Mouse (Mus musculus) limb, embryonic 11.5 days (tissue): Measurements from ENCODE around the gene Scn3b. TPM values are rescaled to one million over a fixed set of nuclear protein-coding genes. Genes with fewer than 3 reads are reported as not detected.

Experiments
- ATAC-seq: fragments of 200-750 bp; cut with Nextera tagmentation; 2 replicates; pipeline ENCODE4 v1.8.0; 2017; ENCODE audit warnings: low read depth; ENCODE audit not compliant: insufficient number of reproducible peaks, low FRiP score, low TSS enrichment
- DNase-seq: peaks from one replicate; pipeline ENCODE4 v3.0.0-alpha.2; 2015; ENCODE audit warnings: low spot score
- H3K27ac ChIP-seq: fragments of 300-500 bp; sonication (generic); replicated peaks from 2 replicates; pipeline ENCODE4 v1.5.1; 2014; ENCODE audit warnings: low read depth, mild to moderate bottlenecking, low read length
- H3K27me3 ChIP-seq: fragments of 300-500 bp; sonication (generic); 2 replicates; pipeline ENCODE4 v1.6.1; 2014; ENCODE audit warnings: mild to moderate bottlenecking, low read length, mixed read lengths; ENCODE audit not compliant: control insufficient read depth, insufficient read depth
- H3K36me3 ChIP-seq: fragments of 300-500 bp; sonication (generic); 2 replicates; pipeline ENCODE4 v1.6.1; 2014; ENCODE audit warnings: mild to moderate bottlenecking, low read length, moderate library complexity, mixed read lengths; ENCODE audit not compliant: control insufficient read depth, insufficient read depth
- H3K4me1 ChIP-seq: fragments of 300-500 bp; sonication (generic); 2 replicates; pipeline ENCODE4 v1.6.1; 2014; ENCODE audit warnings: low read length, mixed read lengths; ENCODE audit not compliant: control insufficient read depth, insufficient read depth
- H3K4me2 ChIP-seq: fragments of 300-500 bp; sonication (generic); 2 replicates; pipeline ENCODE4 v1.6.1; 2014; ENCODE audit warnings: low read depth, mild to moderate bottlenecking, moderate library complexity; ENCODE audit not compliant: severe bottlenecking
- H3K4me3 ChIP-seq: fragments of 300-500 bp; sonication (generic); 2 replicates; pipeline ENCODE4 v1.5.1; 2014; ENCODE audit warnings: low read depth, low read length
- H3K9ac ChIP-seq: fragments of 300-500 bp; sonication (generic); 2 replicates; pipeline ENCODE4 v1.6.1; 2014; ENCODE audit warnings: mild to moderate bottlenecking, low read length
- H3K9me3 ChIP-seq: fragments of 300-500 bp; sonication (generic); 2 replicates; pipeline ENCODE4 v1.6.1; 2016; ENCODE audit warnings: low read length; ENCODE audit not compliant: control insufficient read depth
- whole genome bisulfite sequencing: fragments of 180-500 bp; shearing (Covaris S2); extraction: QIAGEN DNeasy Blood & Tissue Kit; methylation state at CpG from one replicate; pipeline ENCODE4 v1.1.7; 2014; 5-methylcytosine and 5-hydroxymethylcytosine counted together
- polyA plus RNA-seq: library from polyadenylated mRNA; unstranded; fragments of >200 nt; fragmentation: Nextera tagmentation; extraction: Ambion mirVana; gene quantifications from 2 replicates; pipeline ENCODE4 v1.2.1, GENCODE M21; 2014

The Scn3b gene
- polyA plus RNA-seq, 1 experiment from 2014 or later, result 0.15 TPM

DNA sequence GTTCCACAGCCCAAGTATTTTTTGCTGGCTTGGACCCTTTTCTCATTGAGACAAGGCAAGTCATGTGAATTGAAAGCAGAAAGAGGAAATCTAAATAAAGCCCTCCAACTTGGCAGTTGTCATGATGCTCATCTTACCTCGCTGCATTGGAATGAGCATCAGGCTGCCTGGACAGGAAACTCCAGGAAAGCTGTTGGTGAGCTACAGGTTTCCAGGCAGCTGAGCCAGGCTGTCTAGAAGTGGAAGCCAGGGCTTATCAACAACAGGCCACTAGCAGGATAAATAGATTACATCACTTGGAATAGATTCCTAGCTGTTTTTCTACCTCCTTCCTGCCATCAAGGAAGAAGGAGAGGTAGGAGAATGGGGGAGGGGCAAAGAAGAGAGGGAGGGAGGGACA lies 19.9 kb upstream of the Scn3b start:
- H3K27me3 ChIP-seq, result no peaks in the 10 kb centered on the region
- H3K36me3 ChIP-seq, result no peaks in the 10 kb centered on the region
- H3K4me2 ChIP-seq, result no peak overlapping the region
- no peaks in the 10 kb centered on the region for H3K9me3 ChIP-seq
- DNase-seq (no peak), ATAC-seq (no peak)
- H3K9ac ChIP-seq, result no peak overlapping the region
- H3K27ac ChIP-seq, result no peak overlapping the region
- no peaks in the 10 kb centered on the region for H3K4me1 ChIP-seq
- WGBS, result 81% methylated on average over 1 of the region's 1 CpGs
- H3K4me3 ChIP-seq, result no peak overlapping the region

DNA sequence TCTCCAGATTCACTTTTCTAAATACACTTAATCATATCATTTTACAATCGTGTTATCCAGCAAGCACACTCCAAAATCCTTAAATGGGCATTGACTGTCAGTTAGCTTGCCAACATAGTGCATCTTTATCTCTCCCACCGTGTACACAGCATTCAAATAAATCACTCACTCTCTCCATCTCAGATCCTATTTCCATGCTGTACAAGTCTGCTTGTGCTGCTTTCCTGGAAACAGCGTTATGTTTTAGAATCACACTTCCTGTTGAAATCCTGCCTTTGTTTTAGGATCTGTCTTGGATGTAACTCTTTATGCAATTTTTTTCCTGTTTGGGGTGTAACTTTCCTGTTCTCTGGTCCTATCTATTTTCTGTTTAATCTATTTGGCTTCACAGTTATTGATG lies 16.6 kb upstream of the Scn3b start:
- Histone ChIP-seq H3K9ac (no peak overlapping the region), H3K9me3 (no peaks in the 10 kb centered on the region), H3K36me3 (no peaks in the 10 kb centered on the region), H3K27me3 (no peaks in the 10 kb centered on the region), H3K27ac (no peak overlapping the region), H3K4me1 (no peaks in the 10 kb centered on the region), H3K4me3 (no peak overlapping the region), H3K4me2 (no peak overlapping the region)
- 79% methylated on average over 3 of the region's 3 CpGs for WGBS
- ATAC-seq, result no peak
- DNase-seq, result no peak

DNA sequence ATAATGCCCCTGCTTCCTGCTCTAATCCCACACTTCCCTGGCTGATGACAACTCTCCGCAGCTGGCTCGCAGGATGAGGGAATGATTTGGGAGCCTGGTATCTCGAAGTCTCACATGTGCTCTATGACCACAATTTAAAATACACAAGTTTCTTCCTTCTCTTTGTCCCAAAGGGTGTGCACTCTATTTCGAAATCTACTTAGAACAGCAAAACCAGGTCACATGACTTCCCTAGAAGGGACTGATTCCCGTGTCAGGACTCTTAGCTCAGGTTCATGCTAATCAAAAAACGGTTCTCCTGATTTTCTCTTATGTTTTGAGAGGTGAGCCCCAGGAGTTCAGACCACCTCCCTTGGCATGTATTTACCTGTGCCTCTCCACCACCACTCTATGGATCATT lies 5.1 kb upstream of the Scn3b start:
- no peaks in the 10 kb centered on the region for H3K36me3 ChIP-seq
- H3K9ac ChIP-seq, result no peak overlapping the region
- WGBS, result 67% methylated on average over 6 of the region's 6 CpGs
- H3K4me2 ChIP-seq, result no peak overlapping the region
- peaks cover 5% of the 10 kb centered on the region for H3K27me3 ChIP-seq
- H3K4me3 ChIP-seq, result no peak overlapping the region
- no peak overlapping the region for H3K27ac ChIP-seq
- ATAC-seq, result no peak
- no peaks in the 10 kb centered on the region for H3K4me1 ChIP-seq
- no peaks in the 10 kb centered on the region for H3K9me3 ChIP-seq
- DNase-seq, result no peak

DNA sequence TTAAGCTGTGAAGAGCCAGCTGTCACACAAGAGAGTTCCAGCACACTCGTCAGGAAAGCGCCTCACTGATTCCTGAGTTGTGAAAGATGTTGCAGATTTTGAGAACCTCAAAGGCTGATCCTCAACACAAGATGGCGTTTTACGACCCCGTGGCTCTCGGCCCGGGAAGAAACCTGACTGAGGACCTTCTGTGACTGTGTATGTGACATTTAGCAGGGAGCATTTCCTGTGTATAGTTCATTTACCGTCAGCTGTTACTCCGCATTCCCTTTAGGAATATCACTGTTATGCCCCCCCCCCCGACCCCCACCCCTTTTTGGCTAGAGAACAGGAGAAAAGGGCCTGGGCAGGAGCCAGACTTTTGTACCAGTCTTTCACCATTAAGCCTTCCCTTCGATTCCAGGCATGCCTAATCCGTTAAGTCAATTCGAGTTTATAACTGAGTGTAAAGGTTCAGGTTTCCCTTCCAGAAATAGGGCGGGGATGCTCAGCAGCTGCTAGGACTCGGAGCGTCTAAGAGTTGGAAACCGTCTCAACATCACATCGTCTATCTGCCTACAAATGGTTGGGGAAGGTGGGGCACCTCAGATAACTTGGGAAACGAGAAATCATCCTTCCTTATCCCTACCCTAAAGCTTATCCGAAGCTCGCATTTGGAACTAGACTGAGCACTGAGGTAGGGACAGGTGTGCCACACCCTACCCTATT lies 823 bp upstream of the Scn3b start:
- 19% methylated on average over 21 of the region's 21 CpGs for WGBS
- DNase-seq, result peak; percentile 22

DNA sequence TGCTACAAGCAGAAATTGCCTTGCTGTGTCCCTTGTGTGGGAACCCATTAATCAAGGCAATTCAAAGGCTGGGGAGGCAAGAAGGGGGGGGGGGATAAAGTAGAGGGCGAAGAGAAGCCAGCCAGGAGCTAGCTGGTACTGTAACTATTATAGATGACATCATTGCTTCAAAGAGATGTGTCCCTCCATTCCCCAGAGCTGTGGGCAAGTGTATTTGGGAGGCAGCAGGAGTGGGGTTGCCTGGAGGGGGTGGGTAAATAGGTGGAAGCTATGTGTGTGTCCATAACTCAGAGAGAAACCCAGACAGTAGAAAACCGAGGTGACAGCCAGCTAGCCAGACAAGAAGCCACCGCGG lies 292 bp upstream of the Scn3b start:
- no peaks in the 10 kb centered on the region for H3K4me1 ChIP-seq
- H3K4me3 ChIP-seq, result 0 out of 2 replicates have a peak overlapping the region, but pooled peaks have one; percentile 12
- H3K4me2 ChIP-seq, result peak overlapping the region; percentile 37
- no peak for DNase-seq
- no peak overlapping the region for H3K27ac ChIP-seq
- no peaks in the 10 kb centered on the region for H3K36me3 ChIP-seq
- no peaks in the 10 kb centered on the region for H3K9me3 ChIP-seq
- ATAC-seq, result 0 out of 2 replicates have a peak, but pooled peaks have one; percentile 22
- no peak overlapping the region for H3K9ac ChIP-seq
- H3K27me3 ChIP-seq, result peaks cover 15% of the 10 kb centered on the region
- WGBS, result 8% methylated on average over 4 of the region's 4 CpGs

More for the DNA sequence above, 823 bp upstream of the Scn3b start:
- H3K4me1 ChIP-seq, result no peaks in the 10 kb centered on the region
- no peak overlapping the region for H3K27ac ChIP-seq
- no peak overlapping the region for H3K4me3 ChIP-seq
- no peak overlapping the region for H3K9ac ChIP-seq
- no peak overlapping the region for H3K4me2 ChIP-seq
- H3K27me3 ChIP-seq, result peaks cover 15% of the 10 kb centered on the region
- H3K9me3 ChIP-seq, result no peaks in the 10 kb centered on the region
- no peaks in the 10 kb centered on the region for H3K36me3 ChIP-seq
- ATAC-seq, result no peak

DNA sequence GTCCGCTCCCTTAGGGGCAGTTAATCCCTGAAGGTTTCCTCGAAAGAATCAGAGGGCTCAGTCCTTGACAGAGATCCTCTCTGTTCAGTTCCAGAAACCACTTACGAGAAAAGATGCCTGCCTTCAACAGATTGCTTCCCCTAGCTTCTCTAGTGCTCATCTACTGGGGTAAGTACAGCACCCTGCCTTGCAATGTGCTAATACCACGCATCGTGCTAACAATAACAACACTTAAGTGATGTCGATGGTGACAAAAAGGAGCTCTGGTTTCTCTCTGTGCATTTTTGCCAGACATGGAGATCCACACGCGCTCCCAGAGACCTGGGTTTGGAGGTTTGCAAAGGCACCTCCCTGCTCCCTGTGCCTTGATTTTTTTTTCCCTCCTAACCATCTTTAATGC lies 863 bp downstream of the Scn3b start:
- WGBS, result 26% methylated on average over 8 of the region's 8 CpGs
- DNase-seq, result no peak
- no peak overlapping the region for H3K9ac ChIP-seq
- no peaks in the 10 kb centered on the region for H3K4me1 ChIP-seq
- H3K36me3 ChIP-seq, result no peaks in the 10 kb centered on the region
- no peaks in the 10 kb centered on the region for H3K9me3 ChIP-seq
- peaks cover 15% of the 10 kb centered on the region for H3K27me3 ChIP-seq
- no peak overlapping the region for H3K4me2 ChIP-seq
- no peak overlapping the region for H3K27ac ChIP-seq
- no peak overlapping the region for H3K4me3 ChIP-seq
- ATAC-seq, result no peak

DNA sequence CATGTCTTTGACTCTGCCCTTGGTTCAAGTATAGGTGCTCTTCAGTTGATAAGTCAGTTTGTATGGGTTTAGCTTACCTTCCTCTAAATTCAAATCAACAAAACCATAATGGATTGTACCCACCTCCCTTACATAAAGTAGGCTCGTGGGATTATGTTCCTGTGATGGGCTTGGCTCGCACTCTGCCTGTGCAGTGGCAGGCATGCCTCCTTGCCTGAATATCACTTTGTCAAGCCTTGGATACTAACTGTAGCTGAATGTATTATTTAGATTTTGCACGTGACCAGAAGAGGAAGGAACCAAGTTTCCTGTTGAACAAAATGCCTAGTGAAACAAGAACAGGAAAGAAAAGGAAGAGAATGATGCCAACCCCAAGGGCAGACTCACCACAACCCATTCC lies 2.1 kb downstream of the Scn3b start:
- Histone ChIP-seq H3K9me3 (no peaks in the 10 kb centered on the region), H3K4me3 (no peak overlapping the region), H3K9ac (no peak overlapping the region), H3K4me2 (no peak overlapping the region), H3K27me3 (peaks cover 15% of the 10 kb centered on the region), H3K4me1 (no peaks in the 10 kb centered on the region), H3K27ac (no peak overlapping the region), H3K36me3 (no peaks in the 10 kb centered on the region)
- ATAC-seq (no peak), DNase-seq (no peak)
- 79% methylated on average over 3 of the region's 3 CpGs for WGBS

DNA sequence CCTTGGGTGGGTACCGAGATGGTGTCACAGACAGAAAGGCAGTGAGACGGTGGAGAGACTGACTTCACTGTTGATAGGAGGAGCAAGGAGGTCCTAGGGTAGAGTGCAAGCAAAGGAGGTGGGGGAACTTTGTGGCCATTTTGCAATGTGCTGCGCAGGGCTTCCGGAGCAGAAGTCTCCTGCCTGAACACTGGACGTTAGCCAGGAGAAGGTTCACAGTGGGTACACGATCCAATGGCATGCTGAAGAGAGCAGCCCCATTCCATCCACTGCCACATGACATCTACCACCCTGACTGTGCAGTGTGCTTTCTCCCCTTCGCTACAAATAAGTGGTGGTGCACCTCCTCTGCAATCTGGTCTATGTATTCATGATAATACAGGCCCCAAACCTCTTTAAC lies 3.8 kb downstream of the Scn3b start:
- Histone ChIP-seq H3K27me3 (peaks cover 15% of the 10 kb centered on the region), H3K36me3 (no peaks in the 10 kb centered on the region), H3K27ac (no peak overlapping the region), H3K9me3 (no peaks in the 10 kb centered on the region), H3K9ac (no peak overlapping the region), H3K4me2 (no peak overlapping the region), H3K4me3 (no peak overlapping the region), H3K4me1 (no peaks in the 10 kb centered on the region)
- WGBS, result 89% methylated on average over 7 of the region's 7 CpGs
- DNase-seq (no peak), ATAC-seq (no peak)

DNA sequence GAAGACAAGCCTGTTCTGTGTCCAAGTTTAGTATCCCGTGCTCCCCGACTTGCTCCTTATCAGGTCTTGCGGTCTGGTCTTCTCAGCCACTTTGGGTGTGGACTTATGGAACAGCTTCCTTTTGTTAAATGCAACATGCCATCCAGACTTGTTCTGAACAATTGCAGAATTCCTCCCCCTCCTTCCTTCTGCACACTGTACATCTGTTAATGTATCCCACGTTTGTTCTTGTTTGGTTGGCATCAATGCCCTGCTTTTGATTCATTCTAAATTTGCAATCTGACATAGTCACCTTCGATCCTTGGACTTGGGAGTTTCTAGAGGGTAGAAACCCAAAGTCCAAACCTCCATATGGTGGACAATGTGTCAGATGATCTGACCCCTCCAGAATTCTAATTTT lies 6.9 kb downstream of the Scn3b start:
- Histone ChIP-seq H3K9ac (no peak overlapping the region), H3K9me3 (no peaks in the 10 kb centered on the region), H3K4me3 (no peak overlapping the region), H3K36me3 (no peaks in the 10 kb centered on the region), H3K27me3 (no peaks in the 10 kb centered on the region), H3K27ac (no peak overlapping the region), H3K4me1 (no peaks in the 10 kb centered on the region), H3K4me2 (no peak overlapping the region)
- WGBS, result 91% methylated on average over 5 of the region's 5 CpGs
- DNase-seq (no peak), ATAC-seq (no peak)
